Mouse (Mus musculus) neural tube, embryonic 15.5 days (tissue): Measurements from ENCODE around the gene Taf4. TPM values are rescaled to one million over a fixed set of nuclear protein-coding genes. Genes with fewer than 3 reads are reported as not detected.

Experiments used
- ATAC-seq: fragments of 200-750 bp; cut with Nextera tagmentation; 2 replicates; pipeline ENCODE4 v1.8.0; 2017; ENCODE audit warnings: mild to moderate bottlenecking, moderate TSS enrichment, moderate library complexity; ENCODE audit not compliant: low FRiP score
- H3K27ac ChIP-seq: fragments of 300-500 bp; sonication (generic); replicated peaks from 2 replicates; pipeline ENCODE4 v1.5.1; 2015; ENCODE audit warnings: mild to moderate bottlenecking, inconsistent platforms
- H3K27me3 ChIP-seq: fragments of 300-500 bp; sonication (generic); replicated peaks from 2 replicates; pipeline ENCODE4 v1.6.1; 2015; ENCODE audit warnings: inconsistent platforms
- H3K36me3 ChIP-seq: fragments of 300-500 bp; sonication (generic); 2 replicates; pipeline ENCODE4 v1.6.1; 2015; ENCODE audit warnings: inconsistent platforms
- H3K4me1 ChIP-seq: fragments of 300-500 bp; sonication (generic); 2 replicates; pipeline ENCODE4 v1.6.1; 2015; ENCODE audit warnings: inconsistent platforms
- H3K4me2 ChIP-seq: fragments of 300-500 bp; sonication (generic); 2 replicates; pipeline ENCODE4 v1.6.1; 2015; ENCODE audit warnings: inconsistent platforms, mild to moderate bottlenecking, moderate library complexity
- H3K4me3 ChIP-seq: fragments of 300-500 bp; sonication (generic); replicated peaks from 2 replicates; pipeline ENCODE4 v1.5.1; 2015; ENCODE audit warnings: mild to moderate bottlenecking, inconsistent platforms
- H3K9ac ChIP-seq: fragments of 300-500 bp; sonication (generic); replicated peaks from 2 replicates; pipeline ENCODE4 v1.6.1; 2015; ENCODE audit warnings: mild to moderate bottlenecking, inconsistent platforms
- H3K9me3 ChIP-seq: fragments of 300-500 bp; sonication (generic); replicated peaks from 2 replicates; pipeline ENCODE4 v1.6.1; 2016; ENCODE audit warnings: inconsistent platforms
- WGBS: fragments of 180-500 bp; shearing (Covaris S2); methylation state at CpG from one replicate; pipeline ENCODE4 v1.1.7; 2015; ENCODE audit warnings: mixed read lengths; 5-methylcytosine and 5-hydroxymethylcytosine counted together
- polyA plus RNA-seq: library from polyadenylated mRNA; unstranded; fragments of >200 nt; fragmentation: Nextera tagmentation; extraction: Ambion mirVana; gene quantifications from 2 replicates; pipeline ENCODE4 v1.2.1, GENCODE M21; 2015

The Taf4 gene
- polyA plus RNA-seq, 1 experiment from 2014 or later = 3.2 TPM

GRCm38 (mm10) chr2:179961420-179961819 is 15.0 kb downstream of the Taf4 start:
- Histone ChIP-seq H3K9ac (no peak overlapping the region), H3K4me1 (peaks cover 29% of the 10 kb centered on the region; the same call in 1 of the 2 replicates), H3K9me3 (no peaks in the 10 kb centered on the region), H3K27me3 (no peaks in the 10 kb centered on the region), H3K27ac (no peak overlapping the region), H3K4me3 (no peak overlapping the region), H3K4me2 (no peak overlapping the region), H3K36me3 (no peaks in the 10 kb centered on the region)
- 87% methylated on average over 4 of the region's 4 CpGs for WGBS
- ATAC-seq = no peak

- Histone ChIP-seq H3K4me3 (no peak overlapping the region), H3K27me3 (no peaks in the 10 kb centered on the region), H3K9me3 (no peaks in the 10 kb centered on the region), H3K36me3 (no peaks in the 10 kb centered on the region), H3K4me1 (peaks cover 26% of the 10 kb centered on the region; the same call in 1 of the 2 replicates), H3K4me2 (no peak overlapping the region), H3K9ac (no peak overlapping the region), H3K27ac (no peak overlapping the region)
- no peak for ATAC-seq
- WGBS = 87% methylated on average over 6 of the region's 6 CpGs
These were observed 16.1 kb downstream of the Taf4 start for GRCm38 (mm10) chr2:179960327-179960726.

- no peak for ATAC-seq
- Histone ChIP-seq H3K9me3 (no peaks in the 10 kb centered on the region), H3K4me1 (peaks cover 26% of the 10 kb centered on the region; the same call in 1 of the 2 replicates), H3K27ac (no peak overlapping the region), H3K9ac (no peak overlapping the region), H3K27me3 (no peaks in the 10 kb centered on the region), H3K4me3 (no peak overlapping the region), H3K4me2 (no peak overlapping the region), H3K36me3 (no peaks in the 10 kb centered on the region)
- WGBS = 55% methylated on average over 3 of the region's 3 CpGs
These were observed 17.1 kb downstream of the Taf4 start for GRCm38 (mm10) chr2:179959391-179959790.

- no peaks in the 10 kb centered on the region for H3K9me3 ChIP-seq
- H3K27ac ChIP-seq = no peak overlapping the region
- WGBS = 71% methylated on average over 14 of the region's 14 CpGs
- no peaks in the 10 kb centered on the region for H3K27me3 ChIP-seq
- no peaks in the 10 kb centered on the region for H3K36me3 ChIP-seq
- ATAC-seq = no peak
- peaks cover 28% of the 10 kb centered on the region for H3K4me1 ChIP-seq
- no peak overlapping the region for H3K9ac ChIP-seq
- no peak overlapping the region for H3K4me3 ChIP-seq
- no peak overlapping the region for H3K4me2 ChIP-seq
These were observed 24.6 kb downstream of the Taf4 start for GRCm38 (mm10) chr2:179951542-179952524.

GRCm38 (mm10) chr2:179948820-179949219 is 27.6 kb downstream of the Taf4 start:
- no peak overlapping the region for H3K4me3 ChIP-seq
- H3K36me3 ChIP-seq = no peaks in the 10 kb centered on the region
- H3K4me2 ChIP-seq = no peak overlapping the region
- no peak for ATAC-seq
- H3K27me3 ChIP-seq = no peaks in the 10 kb centered on the region
- no peaks in the 10 kb centered on the region for H3K9me3 ChIP-seq
- H3K27ac ChIP-seq = no peak overlapping the region
- WGBS = 92% methylated on average over 5 of the region's 5 CpGs
- no peak overlapping the region for H3K9ac ChIP-seq
- peaks cover 51% of the 10 kb centered on the region for H3K4me1 ChIP-seq

GRCm38 (mm10) chr2:179947607-179948006 is 28.8 kb downstream of the Taf4 start:
- no peak for ATAC-seq
- H3K27ac ChIP-seq = no peak overlapping the region
- no peaks in the 10 kb centered on the region for H3K36me3 ChIP-seq
- H3K9me3 ChIP-seq = no peaks in the 10 kb centered on the region
- no peak overlapping the region for H3K4me2 ChIP-seq
- WGBS = 59% methylated on average over 5 of the region's 5 CpGs
- H3K4me1 ChIP-seq = peaks cover 48% of the 10 kb centered on the region
- no peak overlapping the region for H3K9ac ChIP-seq
- no peak overlapping the region for H3K4me3 ChIP-seq
- no peaks in the 10 kb centered on the region for H3K27me3 ChIP-seq

GRCm38 (mm10) chr2:179946496-179946895 is 29.9 kb downstream of the Taf4 start:
- no peaks in the 10 kb centered on the region for H3K27me3 ChIP-seq
- peaks cover 49% of the 10 kb centered on the region for H3K4me1 ChIP-seq
- H3K36me3 ChIP-seq = no peaks in the 10 kb centered on the region
- H3K9me3 ChIP-seq = no peaks in the 10 kb centered on the region
- 85% methylated on average over 6 of the region's 6 CpGs for WGBS
- H3K4me3 ChIP-seq = no peak overlapping the region
- ATAC-seq = no peak
- no peak overlapping the region for H3K9ac ChIP-seq
- H3K4me2 ChIP-seq = no peak overlapping the region
- no peak overlapping the region for H3K27ac ChIP-seq

GRCm38 (mm10) chr2:179945051-179945450 is 31.4 kb downstream of the Taf4 start:
- Histone ChIP-seq H3K36me3 (no peaks in the 10 kb centered on the region), H3K9me3 (no peaks in the 10 kb centered on the region), H3K27ac (no peak overlapping the region), H3K4me2 (no peak overlapping the region), H3K27me3 (no peaks in the 10 kb centered on the region), H3K9ac (no peak overlapping the region), H3K4me1 (peaks cover 56% of the 10 kb centered on the region), H3K4me3 (no peak overlapping the region)
- 35% methylated on average over 4 of the region's 4 CpGs for WGBS
- no peak for ATAC-seq

GRCm38 (mm10) chr2:179941696-179942095 is 34.8 kb downstream of the Taf4 start:
- Histone ChIP-seq H3K36me3 (no peaks in the 10 kb centered on the region), H3K9ac (no peak overlapping the region), H3K9me3 (no peaks in the 10 kb centered on the region), H3K4me2 (no peak overlapping the region), H3K27ac (no peak overlapping the region), H3K4me1 (peaks cover 55% of the 10 kb centered on the region), H3K4me3 (no peak overlapping the region), H3K27me3 (no peaks in the 10 kb centered on the region)
- no peak for ATAC-seq
- WGBS = 85% methylated on average over 1 of the region's 1 CpGs

GRCm38 (mm10) chr2:179937091-179937490 is 39.4 kb downstream of the Taf4 start:
- Histone ChIP-seq H3K4me3 (no peak overlapping the region), H3K9me3 (no peaks in the 10 kb centered on the region), H3K36me3 (peaks cover 14% of the 10 kb centered on the region), H3K27me3 (no peaks in the 10 kb centered on the region), H3K9ac (no peak overlapping the region), H3K27ac (no peak overlapping the region), H3K4me1 (peaks cover 28% of the 10 kb centered on the region), H3K4me2 (no peak overlapping the region)
- WGBS = 84% methylated on average over 4 of the region's 4 CpGs
- no peak for ATAC-seq

GRCm38 (mm10) chr2:179934165-179934564 is 42.3 kb downstream of the Taf4 start:
- no peak overlapping the region for H3K4me3 ChIP-seq
- H3K9ac ChIP-seq = no peak overlapping the region
- peaks cover 32% of the 10 kb centered on the region for H3K36me3 ChIP-seq
- H3K4me1 ChIP-seq = peaks cover 4% of the 10 kb centered on the region; the same call in 1 of the 2 replicates
- no peak for ATAC-seq
- H3K27me3 ChIP-seq = no peaks in the 10 kb centered on the region
- 86% methylated on average over 3 of the region's 3 CpGs for WGBS
- H3K27ac ChIP-seq = no peak overlapping the region
- no peak overlapping the region for H3K4me2 ChIP-seq
- H3K9me3 ChIP-seq = no peaks in the 10 kb centered on the region

GRCm38 (mm10) chr2:179931741-179932140 is 44.7 kb downstream of the Taf4 start:
- Histone ChIP-seq H3K4me2 (no peak overlapping the region), H3K9me3 (no peaks in the 10 kb centered on the region), H3K9ac (no peak overlapping the region), H3K4me3 (no peak overlapping the region), H3K4me1 (no peaks in the 10 kb centered on the region), H3K27me3 (no peaks in the 10 kb centered on the region), H3K27ac (no peak overlapping the region), H3K36me3 (peaks cover 46% of the 10 kb centered on the region)
- ATAC-seq = no peak
- WGBS = 90% methylated on average over 16 of the region's 16 CpGs
